Mouse (Mus musculus): Measurements from ENCODE around the gene Hmx2.

Gene Hmx2

GRCm38 (mm10) chr7:131548473-131548872 lies at the start of gene Hmx2:
Gene Hmx2, plus strand, starts transcription at chr7:131548773.
- in situ Hi-C loops (cut with MboI, MseI): no loop called here

GRCm38 (mm10) chr7:131503739-131504138 lies 44.8 kb upstream of the Hmx2 start:
- in situ Hi-C loops (cut with MboI, MseI): loop anchor here in 1 of 2 experiments (25.0 kb wide), 1 partner anchor 709 kb away; no protein-coding TSS in a partner anchor

GRCm38 (mm10) chr7:131539979-131540378 lies 8.6 kb upstream of the Hmx2 start:
- in situ Hi-C loops (cut with MboI, MseI): loop anchor here (5.0 to 10.0 kb wide), 3 partner anchors 83 to 665 kb away; no protein-coding TSS in a partner anchor

GRCm38 (mm10) chr7:131541184-131542114 lies 7.1 kb upstream of the Hmx2 start:
- in situ Hi-C loops (cut with MboI, MseI): no loop called here

- in situ Hi-C loops (cut with MboI, MseI): no loop called here
Observed at GRCm38 (mm10) chr7:131542115-131542871, 6.3 kb upstream of the Hmx2 start, which contains the start of gene Hmx3. Gene Hmx3, plus strand, starts transcription at chr7:131542867.

GRCm38 (mm10) chr7:131542872-131543622 lies 5.5 kb upstream of the Hmx2 start:
- in situ Hi-C loops (cut with MboI, MseI): no loop called here

- in situ Hi-C loops (cut with MboI, MseI): no loop called here
Observed at GRCm38 (mm10) chr7:131543623-131544481, 4.7 kb upstream of the Hmx2 start.

- in situ Hi-C loops (cut with MboI, MseI): no loop called here
Observed at GRCm38 (mm10) chr7:131544871-131545270, 3.7 kb upstream of the Hmx2 start.

GRCm38 (mm10) chr7:131545701-131546385 lies 2.7 kb upstream of the Hmx2 start:
- in situ Hi-C loops (cut with MboI, MseI): no loop called here

- in situ Hi-C loops (cut with MboI, MseI): no loop called here
Observed at GRCm38 (mm10) chr7:131546423-131546822, 2.1 kb upstream of the Hmx2 start.

GRCm38 (mm10) chr7:131547481-131547880 lies 1.1 kb upstream of the Hmx2 start:
- in situ Hi-C loops (cut with MboI, MseI): no loop called here

GRCm38 (mm10) chr7:131551471-131551870 lies 2.9 kb downstream of the Hmx2 start:
- in situ Hi-C loops (cut with MboI, MseI): loop anchor here (10.0 to 25.0 kb wide), 3 partner anchors 1023 to 1286 kb away; partner anchors contain the start of gene Oat (in 1 of the 2)

- in situ Hi-C loops (cut with MboI, MseI): loop anchor here (10.0 to 25.0 kb wide), 3 partner anchors 1023 to 1285 kb away; partner anchors contain the start of gene Oat (in 1 of the 2)
Observed at GRCm38 (mm10) chr7:131551931-131552741, 3.6 kb downstream of the Hmx2 start.

- in situ Hi-C loops (cut with MboI, MseI): loop anchor here (10.0 to 25.0 kb wide), 3 partner anchors 1022 to 1285 kb away; partner anchors contain the start of gene Oat (in 1 of the 2)
Observed at GRCm38 (mm10) chr7:131552781-131553180, 4.2 kb downstream of the Hmx2 start.

GRCm38 (mm10) chr7:131553771-131554175 lies 5.2 kb downstream of the Hmx2 start:
- in situ Hi-C loops (cut with MboI, MseI): loop anchor here (10.0 to 25.0 kb wide), 3 partner anchors 1021 to 1284 kb away; partner anchors contain the start of gene Oat (in 1 of the 2)

GRCm38 (mm10) chr7:131554341-131555180 lies 6.0 kb downstream of the Hmx2 start:
- in situ Hi-C loops (cut with MboI, MseI): loop anchor here (5.0 to 25.0 kb wide), 5 partner anchors 187 to 1283 kb away; partner anchors contain the start of genes 2310057M21Rik (in 1 of the 2) and Oat (in 1 of the 2)
